Mouse (Mus musculus): Measurements from ENCODE around the gene Kcnb1. TPM values are rescaled to one million over a fixed set of nuclear protein-coding genes. Genes with fewer than 3 reads are reported as not detected.
A peak's percentile ranks its signal among the peaks of the same experiment; 100 is the strongest.

The Kcnb1 gene
- total RNA-seq, 2 experiments from 2014 or later = 16.1 to 20.7 TPM

DNA sequence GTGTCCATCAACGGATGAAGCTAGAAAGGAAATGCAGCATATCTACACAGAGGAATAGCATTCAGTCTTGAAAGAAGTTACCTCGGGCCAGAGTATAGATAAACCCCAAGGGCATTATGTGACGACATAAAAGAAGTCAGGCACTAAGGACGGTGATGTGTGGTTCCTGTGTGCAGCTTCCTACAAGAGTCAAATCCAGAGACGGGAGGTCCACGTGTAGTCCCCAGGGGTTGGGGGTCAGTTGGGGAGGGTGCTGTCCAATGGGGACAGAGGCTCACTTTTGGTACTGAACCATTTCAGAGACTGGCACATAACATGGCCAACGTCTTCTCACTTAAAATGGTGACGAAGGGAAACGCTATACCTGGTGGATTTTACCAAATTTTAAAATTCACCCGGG is 10.7 kb downstream of the Kcnb1 start:
- no peak for TF ChIP-seq CTCF (IDR thresholded peaks at IDR 0.05)
- intact Hi-C loops (cut with DNase I) = no loop called here
- no peak overlapping the region for H3K4me3 ChIP-seq
- no peak for DNase-seq
- no peak overlapping the region for H3K27ac ChIP-seq

DNA sequence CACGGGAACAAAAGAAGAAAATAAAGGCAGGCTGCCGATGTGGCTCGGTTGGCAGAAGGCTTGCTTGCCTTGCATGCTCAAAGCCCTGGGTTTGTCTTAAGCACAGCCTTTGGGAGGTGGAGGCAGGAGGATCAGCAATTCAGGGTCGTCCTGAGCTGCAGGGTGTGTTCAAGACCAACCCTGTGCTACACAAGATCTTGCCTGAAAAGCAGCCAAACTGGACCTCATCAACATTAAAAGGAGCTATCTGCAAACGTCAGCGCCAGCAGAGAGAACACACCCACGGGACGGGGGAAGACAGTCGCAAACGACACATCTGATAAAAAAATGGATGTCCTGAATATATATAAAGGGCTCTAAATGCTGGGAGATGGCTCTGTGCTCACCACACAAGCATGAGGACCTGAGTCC is 12.7 kb downstream of the Kcnb1 start:
- DNase-seq = no peak
- H3K27ac ChIP-seq = peak overlapping the region; percentile 53
- intact Hi-C loops (cut with DNase I) = no loop called here
- no peak overlapping the region for H3K4me3 ChIP-seq
- no peak for TF ChIP-seq CTCF (IDR thresholded peaks at IDR 0.05)

GRCm38 (mm10) chr2:167175284-167175683 is 14.7 kb downstream of the Kcnb1 start:
- no peak for DNase-seq
- intact Hi-C loops (cut with DNase I) = no loop called here
- Histone ChIP-seq H3K27ac (peak overlapping the region; percentile 78), H3K4me3 (0 out of 2 replicates have a peak overlapping the region, but pooled peaks have one; percentile 15)
- no peak for TF ChIP-seq CTCF (IDR thresholded peaks at IDR 0.05)

DNA sequence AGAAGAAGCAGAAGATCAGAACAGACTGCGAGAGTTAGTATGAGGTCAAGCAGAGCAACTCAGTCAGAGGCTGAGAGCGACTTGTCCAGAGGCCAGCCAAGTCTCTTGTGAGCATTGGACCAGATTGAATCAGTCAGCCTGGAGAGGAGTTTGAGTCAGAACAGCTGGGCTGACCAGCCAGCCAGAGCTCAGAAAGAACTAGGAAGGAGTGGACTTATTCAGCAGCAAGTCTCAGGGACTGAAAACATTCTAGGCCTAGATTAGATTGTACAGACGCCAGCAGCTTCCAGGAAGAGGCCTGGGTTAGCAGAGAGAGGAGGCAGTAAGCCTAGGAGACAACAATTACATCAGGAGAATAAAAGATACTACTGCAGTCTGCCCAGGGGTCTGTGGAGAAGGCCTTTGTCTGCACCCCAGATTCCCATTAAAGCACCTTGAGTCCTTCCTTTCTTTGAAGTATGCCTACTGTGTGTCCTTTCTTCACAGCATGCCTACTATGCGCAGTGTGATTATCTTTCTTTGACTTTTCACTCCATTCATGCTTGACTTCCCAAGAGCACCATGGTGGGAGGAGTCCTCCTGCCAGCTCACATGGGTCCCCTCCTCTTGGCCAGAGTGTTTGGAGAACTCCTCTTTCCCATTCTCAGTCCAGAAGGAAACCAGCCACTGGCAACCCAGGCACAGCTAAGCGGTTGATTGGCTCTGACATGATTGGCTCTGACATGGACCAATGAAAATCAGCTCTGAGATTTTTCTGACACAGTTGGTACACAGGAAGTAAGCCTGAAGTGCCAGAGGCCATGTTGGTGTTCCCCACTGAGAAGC is 16.7 kb downstream of the Kcnb1 start:
- no peak for TF ChIP-seq CTCF (IDR thresholded peaks at IDR 0.05)
- intact Hi-C loops (cut with DNase I) = no loop called here
- DNase-seq = peak; percentile 61
- Histone ChIP-seq H3K27ac (peak overlapping the region; percentile 8; the same call in 1 of the 2 replicates), H3K4me3 (no peak overlapping the region)

DNA sequence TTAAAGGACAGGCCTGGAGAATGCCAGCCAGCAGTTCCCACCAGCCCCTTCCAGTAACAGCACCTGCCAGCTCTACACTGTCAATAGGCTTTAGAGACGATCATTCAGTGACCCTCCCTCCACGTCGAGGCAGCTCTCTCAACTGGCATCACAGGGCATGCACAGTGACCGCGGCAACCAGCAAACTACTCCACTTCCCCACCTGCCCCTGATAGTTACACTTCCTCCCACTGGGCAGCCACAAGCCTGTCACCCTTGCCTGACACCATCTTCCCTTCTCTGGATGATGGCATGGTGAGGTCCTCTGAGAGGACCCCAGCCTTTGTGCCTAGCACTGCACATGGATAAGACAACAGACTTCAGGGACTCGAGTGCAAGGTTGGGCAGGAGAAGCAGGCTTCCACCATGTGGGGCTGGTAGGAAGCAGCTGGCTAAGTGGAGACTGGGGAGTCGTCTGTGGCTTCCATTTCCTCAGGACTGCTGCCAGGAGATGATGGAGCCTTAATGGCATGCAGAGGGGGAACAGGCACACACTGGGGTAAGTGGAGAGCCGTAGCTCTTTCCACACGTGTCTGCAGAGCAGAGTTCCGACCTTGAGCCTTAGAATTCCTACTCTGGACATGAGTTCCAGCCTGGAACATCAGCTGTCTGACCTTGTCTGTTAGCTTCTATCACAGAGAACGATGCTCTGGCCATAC is 22.3 kb downstream of the Kcnb1 start:
- peak overlapping the region; percentile 48 for H3K27ac ChIP-seq
- peak; percentile 55 for DNase-seq
- intact Hi-C loops (cut with DNase I) = no loop called here
- TF ChIP-seq CTCF (IDR thresholded peaks at IDR 0.05) = no peak
- no peak overlapping the region for H3K4me3 ChIP-seq

GRCm38 (mm10) chr2:167163600-167163999 is 26.4 kb downstream of the Kcnb1 start:
- Histone ChIP-seq H3K27ac (peak overlapping the region; percentile 74), H3K4me3 (no peak overlapping the region)
- no peak for TF ChIP-seq CTCF (IDR thresholded peaks at IDR 0.05)
- intact Hi-C loops (cut with DNase I) = no loop called here
- DNase-seq = no peak

DNA sequence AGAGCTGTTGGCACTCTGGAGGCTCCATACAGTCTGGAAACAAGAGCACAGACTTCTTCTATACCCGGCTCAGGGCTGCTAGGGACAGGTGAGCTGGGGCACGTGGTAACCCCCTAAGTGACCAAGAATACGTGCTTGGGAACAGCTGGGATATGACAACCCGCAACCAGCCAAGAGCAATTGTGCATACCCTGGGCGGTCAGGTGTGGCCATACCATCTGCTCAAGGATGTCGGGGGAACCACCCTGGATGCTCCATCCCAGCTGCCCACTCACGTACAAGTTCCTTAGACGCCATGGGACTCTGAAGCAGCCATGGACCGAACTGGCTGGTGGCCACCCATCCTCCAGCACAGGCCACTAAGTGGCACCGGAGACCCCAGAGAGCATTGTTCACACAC is 26.8 kb downstream of the Kcnb1 start:
- DNase-seq = no peak
- intact Hi-C loops (cut with DNase I) = no loop called here
- H3K4me3 ChIP-seq = no peak overlapping the region
- peak overlapping the region; percentile 74 for H3K27ac ChIP-seq
- TF ChIP-seq CTCF (IDR thresholded peaks at IDR 0.05) = no peak

DNA sequence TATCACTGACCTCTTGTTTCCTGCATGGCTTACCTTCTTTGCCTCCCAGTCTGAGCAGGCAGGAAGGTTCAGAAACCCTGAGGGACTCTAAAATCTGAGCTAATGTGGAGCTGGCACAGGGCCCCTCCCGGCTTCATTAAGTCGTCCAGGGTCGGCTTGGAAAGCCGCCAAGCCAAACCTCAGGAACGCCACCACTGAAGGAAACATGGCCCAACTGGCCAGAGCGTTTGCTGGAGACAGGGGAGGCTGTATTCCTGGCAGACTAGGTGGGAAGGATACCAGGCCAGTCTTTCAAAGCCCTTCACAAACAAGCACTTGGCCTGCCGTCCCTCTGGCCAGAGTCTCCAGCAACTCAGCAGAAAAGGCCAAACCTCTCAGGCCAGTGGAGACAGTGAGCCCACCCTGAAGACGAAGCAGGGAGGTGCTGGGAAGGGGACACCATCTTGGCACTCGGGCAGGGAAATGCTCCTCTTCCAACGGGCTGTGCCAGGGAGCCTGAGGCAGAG is 27.4 kb downstream of the Kcnb1 start:
- intact Hi-C loops (cut with DNase I) = no loop called here
- peak; percentile 65 for DNase-seq
- TF ChIP-seq CTCF (IDR thresholded peaks at IDR 0.05) = no peak
- H3K4me3 ChIP-seq = no peak overlapping the region
- peak overlapping the region; percentile 74 for H3K27ac ChIP-seq

DNA sequence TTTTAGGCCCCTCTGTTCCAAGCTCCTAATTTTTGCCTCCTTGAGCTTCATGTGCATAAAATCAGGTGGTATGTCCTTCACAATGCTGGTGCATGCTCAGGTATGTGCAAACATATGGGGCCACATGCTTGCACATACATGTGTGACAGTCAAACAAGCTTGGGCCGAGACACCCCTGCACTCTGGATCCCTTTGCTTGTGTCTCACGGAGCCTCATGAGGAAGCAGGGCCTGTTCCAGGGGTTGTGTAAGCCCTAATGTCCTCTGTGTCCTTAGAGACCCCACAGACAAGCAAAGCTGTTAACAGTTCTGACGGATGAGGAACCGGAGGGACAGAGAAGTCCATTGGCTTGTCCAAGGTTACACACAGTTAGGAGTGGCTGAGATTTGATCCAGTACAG is 30.2 kb downstream of the Kcnb1 start:
- no peak for TF ChIP-seq CTCF (IDR thresholded peaks at IDR 0.05)
- no peak for DNase-seq

DNA sequence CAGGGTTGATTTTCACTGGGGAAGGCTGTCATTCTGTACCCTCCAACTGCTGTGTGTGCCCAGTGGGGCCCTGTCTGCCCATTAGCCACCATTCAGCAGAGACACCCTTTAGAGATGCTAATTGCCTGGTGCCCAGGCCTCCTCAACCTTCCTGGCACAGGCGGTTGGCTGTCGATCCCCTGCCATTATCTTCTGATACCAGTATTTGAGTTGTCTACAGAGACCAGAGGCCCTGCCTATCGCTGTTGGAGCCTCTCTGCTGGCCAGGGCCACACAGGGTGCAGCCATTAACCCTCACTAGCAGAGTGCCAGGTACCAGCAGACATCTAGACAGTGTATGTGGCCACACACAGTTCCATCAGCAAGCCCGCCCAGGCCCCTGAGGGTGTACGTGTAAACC is 31.2 kb downstream of the Kcnb1 start:
- H3K4me3 ChIP-seq = no peak overlapping the region
- no peak for TF ChIP-seq CTCF (IDR thresholded peaks at IDR 0.05)
- H3K27ac ChIP-seq = no peak overlapping the region
- intact Hi-C loops (cut with DNase I) = no loop called here
- DNase-seq = no peak

More for the DNA sequence above, 30.2 kb downstream of the Kcnb1 start:
- intact Hi-C loops (cut with DNase I) = no loop called here
- Histone ChIP-seq H3K27ac (no peak overlapping the region), H3K4me3 (no peak overlapping the region)

GRCm38 (mm10) chr2:167156118-167156715 is 33.7 kb downstream of the Kcnb1 start:
- H3K27ac ChIP-seq = peak overlapping the region; percentile 21; the same call in 1 of the 2 replicates
- no peak for TF ChIP-seq CTCF (IDR thresholded peaks at IDR 0.05)
- DNase-seq = no peak
- intact Hi-C loops (cut with DNase I) = no loop called here
- no peak overlapping the region for H3K4me3 ChIP-seq

- DNase-seq = no peak
- Histone ChIP-seq H3K27ac (peak overlapping the region; percentile 12; the same call in 1 of the 2 replicates), H3K4me3 (no peak overlapping the region)
- no peak for TF ChIP-seq CTCF (IDR thresholded peaks at IDR 0.05)
- intact Hi-C loops (cut with DNase I) = no loop called here
These were observed 34.4 kb downstream of the Kcnb1 start for GRCm38 (mm10) chr2:167155541-167155973.

GRCm38 (mm10) chr2:167150880-167151279 is 39.1 kb downstream of the Kcnb1 start:
- intact Hi-C loops (cut with DNase I) = no loop called here
- Histone ChIP-seq H3K27ac (no peak overlapping the region), H3K4me3 (no peak overlapping the region)
- no peak for DNase-seq
- TF ChIP-seq CTCF (IDR thresholded peaks at IDR 0.05) = no peak
